Mouse (Mus musculus) heart, embryonic 16.5 days (tissue): ENCODE data around the gene Prdx2. TPM values are rescaled to one million over a fixed set of nuclear protein-coding genes. Genes with fewer than 3 reads are reported as not detected.
A peak's percentile ranks its signal among the peaks of the same experiment; 100 is the strongest.

Experiments used
- ATAC-seq: fragments of 200-750 bp; cut with Nextera tagmentation; replicated peaks from 2 replicates; pipeline ENCODE4 v1.8.0; 2017; ENCODE audit warnings: moderate number of reproducible peaks; ENCODE audit not compliant: insufficient read depth, low FRiP score; ENCODE audit errors: extremely low read depth
- H3K27ac ChIP-seq: fragments of 300-500 bp; sonication (generic); 2 replicates; pipeline ENCODE4 v1.5.1; 2014; ENCODE audit warnings: mild to moderate bottlenecking, low read length, control low read depth, moderate library complexity
- H3K27me3 ChIP-seq: fragments of 300-500 bp; sonication (generic); 2 replicates; pipeline ENCODE4 v1.6.1; 2014; ENCODE audit warnings: low read length, mixed read lengths; ENCODE audit not compliant: control insufficient read depth, insufficient read depth
- H3K36me3 ChIP-seq: fragments of 300-500 bp; sonication (generic); 2 replicates; pipeline ENCODE4 v1.6.1; 2014; ENCODE audit not compliant: control insufficient read depth, insufficient read depth
- H3K4me1 ChIP-seq: fragments of 300-500 bp; sonication (generic); 2 replicates; pipeline ENCODE4 v1.6.1; 2014; ENCODE audit warnings: low read length, mixed read lengths; ENCODE audit not compliant: control insufficient read depth, insufficient read depth
- H3K4me2 ChIP-seq: fragments of 300-500 bp; sonication (generic); 2 replicates; pipeline ENCODE4 v1.6.1; 2014; ENCODE audit warnings: low read depth, mild to moderate bottlenecking, control low read depth, low read length
- H3K4me3 ChIP-seq: fragments of 300-500 bp; sonication (generic); 2 replicates; pipeline ENCODE4 v1.5.1; 2014; ENCODE audit warnings: mild to moderate bottlenecking, control low read depth, low read length
- H3K9ac ChIP-seq: fragments of 300-500 bp; sonication (generic); 2 replicates; pipeline ENCODE4 v1.6.1; 2014; ENCODE audit warnings: low read length, control low read depth
- H3K9me3 ChIP-seq: fragments of 300-500 bp; sonication (generic); replicated peaks from 2 replicates; pipeline ENCODE4 v1.6.1; 2016; ENCODE audit warnings: low read length; ENCODE audit not compliant: control insufficient read depth
- WGBS: fragments of 180-500 bp; shearing (Covaris S2); extraction: QIAGEN DNeasy Blood & Tissue Kit; methylation state at CpG from one replicate; pipeline ENCODE4 v1.1.7; 2014; 5-methylcytosine and 5-hydroxymethylcytosine counted together
- polyA plus RNA-seq: library from polyadenylated mRNA; unstranded; fragments of >200 nt; fragmentation: Nextera tagmentation; extraction: Ambion mirVana; gene quantifications from 2 replicates; pipeline ENCODE4 v1.2.1, GENCODE M21; 2015

Gene Prdx2
- polyA plus RNA-seq, 1 experiment from 2014 or later, result 591 TPM

DNA sequence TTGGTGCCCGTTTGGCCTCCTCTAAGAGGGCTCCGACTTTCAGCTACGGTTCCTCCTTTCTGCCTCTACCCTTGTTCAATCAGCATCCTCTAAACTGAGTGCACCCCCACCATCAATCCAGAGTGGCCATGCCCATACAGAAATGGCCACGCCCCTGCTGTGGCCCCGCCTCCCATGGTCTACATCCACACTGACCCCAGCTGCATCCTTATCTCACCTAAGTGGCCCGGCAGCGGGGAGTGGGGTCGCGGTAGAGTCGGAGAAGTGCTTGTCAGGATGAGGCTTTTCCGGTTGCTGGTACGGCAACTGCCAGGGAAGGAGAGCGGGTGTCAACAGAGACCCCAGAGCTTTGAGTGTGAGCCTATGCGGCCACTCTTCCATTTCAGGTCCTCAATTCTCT, 33.9 kb upstream of the Prdx2 start:
- H3K27me3 ChIP-seq, result peaks cover 64% of the 10 kb centered on the region
- no peak; the same call in 1 of the 2 replicates for ATAC-seq
- H3K9ac ChIP-seq, result no peak overlapping the region
- H3K9me3 ChIP-seq, result no peaks in the 10 kb centered on the region
- H3K4me1 ChIP-seq, result peaks cover 4% of the 10 kb centered on the region; the same call in 1 of the 2 replicates
- no peak overlapping the region for H3K4me3 ChIP-seq
- 5% methylated on average over 14 of the region's 14 CpGs for WGBS
- no peaks in the 10 kb centered on the region for H3K36me3 ChIP-seq
- no peak overlapping the region for H3K27ac ChIP-seq
- H3K4me2 ChIP-seq, result no peak overlapping the region

DNA sequence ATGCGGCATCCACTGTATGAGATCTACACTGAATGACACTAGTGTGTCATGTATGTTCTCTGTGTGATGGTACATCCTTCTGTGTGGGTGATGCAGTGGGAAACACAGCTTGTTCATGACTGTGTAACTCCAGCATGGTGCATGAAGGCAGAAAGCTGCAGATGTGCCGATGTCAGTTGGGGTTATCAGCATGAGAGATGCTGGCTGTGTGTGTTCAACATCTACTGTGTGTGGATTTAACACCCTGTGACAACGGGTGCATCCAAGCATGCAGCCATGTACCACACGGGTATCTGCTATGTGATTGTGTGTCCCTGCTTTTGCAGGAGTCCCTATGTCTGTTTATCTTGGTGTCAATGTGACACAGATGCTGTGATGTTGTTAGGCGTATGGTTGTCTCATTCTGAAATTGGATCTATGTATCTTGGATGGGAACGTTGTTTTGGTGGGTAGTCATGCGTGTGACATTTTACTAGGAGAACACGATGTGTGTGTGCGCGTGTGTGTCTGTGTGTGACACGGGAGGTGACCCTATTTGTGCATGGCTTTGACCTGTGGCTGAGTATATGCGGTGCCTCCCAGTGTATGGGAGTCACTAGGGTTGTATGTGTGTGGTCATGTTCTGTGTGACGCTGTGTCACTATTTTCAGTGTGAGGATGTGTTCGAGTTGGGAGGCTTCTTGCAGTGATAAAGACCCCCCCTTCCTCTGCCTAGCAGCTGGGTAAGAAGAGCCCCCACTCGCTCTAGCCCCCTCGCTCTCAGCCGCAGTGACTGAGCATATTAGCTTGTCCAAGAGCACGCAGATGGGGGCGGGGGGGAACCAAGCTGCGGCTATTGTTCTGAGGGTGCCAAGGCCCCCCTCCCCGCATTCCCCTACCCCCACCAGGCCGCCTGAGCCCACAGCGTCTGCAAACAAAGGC, 33.1 kb upstream of the Prdx2 start:
- H3K9me3 ChIP-seq, result no peaks in the 10 kb centered on the region
- H3K36me3 ChIP-seq, result no peaks in the 10 kb centered on the region
- H3K4me2 ChIP-seq, result peak overlapping the region; percentile 70
- 24% methylated on average over 23 of the region's 23 CpGs for WGBS
- ATAC-seq, result no peak
- H3K9ac ChIP-seq, result peak overlapping the region; percentile 37; the same call in 1 of the 2 replicates
- H3K4me3 ChIP-seq, result peak overlapping the region; percentile 48
- peaks cover 62% of the 10 kb centered on the region for H3K27me3 ChIP-seq
- no peak overlapping the region for H3K27ac ChIP-seq
- peaks cover 4% of the 10 kb centered on the region; the same call in 1 of the 2 replicates for H3K4me1 ChIP-seq

DNA sequence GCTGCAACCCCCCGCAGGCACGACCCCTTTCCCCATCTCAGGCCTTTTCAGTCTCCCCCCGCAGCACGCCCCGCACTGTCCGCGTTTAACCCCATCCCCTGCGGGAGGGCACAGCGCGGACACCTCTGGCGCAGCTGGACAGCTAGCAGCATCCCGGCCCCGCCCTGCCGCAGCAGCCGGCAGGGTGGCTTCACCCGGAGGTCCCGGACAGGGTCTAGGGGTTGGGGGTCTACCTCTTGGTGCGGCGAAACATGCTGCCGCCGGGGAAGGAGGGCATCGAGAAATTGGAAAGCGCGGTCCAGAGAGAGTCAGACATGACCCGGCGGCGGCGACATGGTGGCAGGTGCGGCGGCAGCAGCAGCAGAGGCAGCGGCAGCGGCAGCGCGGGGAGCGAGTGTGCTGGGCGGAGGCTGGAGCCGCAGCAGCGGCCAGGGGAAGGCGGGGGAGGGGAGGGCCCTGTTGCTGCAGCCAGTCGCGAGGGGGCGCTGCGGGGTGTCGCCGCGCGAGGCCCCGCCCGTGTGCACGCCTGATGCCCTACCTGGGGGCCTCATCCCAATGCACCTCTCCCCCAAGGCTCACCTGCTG, 32.3 kb upstream of the Prdx2 start, which contains the start of gene Mast1:
Mast1 (minus strand) TSS at position 398 of the 585 bp plus-strand sequence.
- peaks cover 4% of the 10 kb centered on the region; the same call in 1 of the 2 replicates for H3K4me1 ChIP-seq
- H3K9me3 ChIP-seq, result no peaks in the 10 kb centered on the region
- peaks cover 60% of the 10 kb centered on the region for H3K27me3 ChIP-seq
- H3K36me3 ChIP-seq, result no peaks in the 10 kb centered on the region
- H3K4me3 ChIP-seq, result peak within 1 kb of the TSS; percentile 48
- peak within 1 kb of the TSS; percentile 37; the same call in 1 of the 2 replicates for H3K9ac ChIP-seq
- WGBS, result under 1% methylated on average over 43 of the region's 50 CpGs
- H3K27ac ChIP-seq, result no peak within 1 kb of the TSS
- peak within 1 kb of the TSS; percentile 70 for H3K4me2 ChIP-seq
- no peak for ATAC-seq

DNA sequence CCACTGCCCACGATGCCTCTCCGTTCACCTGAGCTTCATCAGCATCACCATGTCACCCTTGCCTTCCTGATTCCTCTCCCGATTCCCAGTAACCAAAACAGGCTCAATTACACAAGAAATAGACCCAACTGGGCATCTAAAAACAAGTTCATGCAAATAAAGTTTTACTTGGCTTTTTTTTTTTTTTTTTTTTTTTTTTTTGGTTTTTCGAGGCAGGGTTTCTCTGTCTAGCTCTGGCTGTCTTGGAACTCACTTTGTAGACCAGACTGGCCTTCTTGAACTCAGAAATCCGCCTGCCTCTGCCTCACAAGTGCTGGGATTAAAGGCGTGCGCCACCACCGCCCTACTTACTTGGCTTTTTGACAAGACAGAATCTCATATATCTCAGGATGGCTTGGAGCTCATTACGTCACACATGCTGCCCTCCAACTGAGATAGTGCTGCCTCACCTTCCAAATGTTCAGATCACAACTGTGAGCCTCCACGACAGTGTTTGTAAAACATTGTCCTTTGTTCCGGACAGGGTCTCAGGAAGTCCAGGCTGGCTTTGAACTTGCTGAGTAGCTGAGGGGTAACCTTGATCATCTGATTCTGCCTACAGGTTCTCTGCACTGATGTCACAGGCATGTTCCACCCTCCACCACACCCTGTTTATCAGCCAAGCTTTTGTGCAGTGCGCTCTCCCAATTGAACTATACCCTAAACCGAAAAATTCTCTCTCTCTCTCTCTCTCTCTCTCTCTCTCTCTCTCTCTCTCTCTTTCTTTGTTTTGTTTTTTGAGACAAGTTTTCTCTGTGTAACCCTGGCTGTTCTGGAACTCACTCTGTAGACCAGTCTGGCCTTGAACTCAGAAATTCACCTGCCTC, 31.5 kb upstream of the Prdx2 start:
- Histone ChIP-seq H3K9ac (no peak overlapping the region), H3K4me1 (peaks cover 4% of the 10 kb centered on the region; the same call in 1 of the 2 replicates), H3K27me3 (peaks cover 57% of the 10 kb centered on the region), H3K36me3 (no peaks in the 10 kb centered on the region), H3K9me3 (no peaks in the 10 kb centered on the region), H3K4me3 (peak overlapping the region; percentile 48; the same call in 1 of the 2 replicates), H3K27ac (no peak overlapping the region), H3K4me2 (peak overlapping the region; percentile 70; the same call in 1 of the 2 replicates)
- 62% methylated on average over 13 of the region's 13 CpGs for WGBS
- ATAC-seq, result no peak

DNA sequence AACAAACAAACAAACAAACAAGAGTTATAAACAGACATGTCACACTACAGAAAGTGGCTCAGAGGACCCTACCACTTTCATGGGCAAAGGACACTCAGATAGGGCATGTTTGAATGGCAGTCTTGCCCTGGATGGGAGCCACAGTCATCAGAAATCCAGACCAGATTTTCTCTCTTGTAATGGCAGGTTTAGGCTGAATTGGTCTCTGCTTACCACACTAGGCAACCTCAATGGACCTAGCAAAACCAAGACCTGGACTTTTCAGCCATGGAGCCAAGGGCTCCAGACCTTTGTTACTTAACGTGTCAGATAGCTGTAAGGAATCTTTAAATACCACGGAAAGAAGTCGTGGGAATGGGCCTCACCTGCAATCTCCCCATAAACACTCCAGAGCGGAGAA, 25.7 kb upstream of the Prdx2 start:
- peaks cover 5% of the 10 kb centered on the region for H3K4me1 ChIP-seq
- H3K27ac ChIP-seq, result no peak overlapping the region
- no peak overlapping the region for H3K9ac ChIP-seq
- no peak overlapping the region for H3K4me2 ChIP-seq
- 27% methylated on average over 4 of the region's 4 CpGs for WGBS
- no peaks in the 10 kb centered on the region for H3K9me3 ChIP-seq
- ATAC-seq, result no peak
- no peaks in the 10 kb centered on the region for H3K36me3 ChIP-seq
- H3K27me3 ChIP-seq, result peaks cover 52% of the 10 kb centered on the region
- H3K4me3 ChIP-seq, result no peak overlapping the region

DNA sequence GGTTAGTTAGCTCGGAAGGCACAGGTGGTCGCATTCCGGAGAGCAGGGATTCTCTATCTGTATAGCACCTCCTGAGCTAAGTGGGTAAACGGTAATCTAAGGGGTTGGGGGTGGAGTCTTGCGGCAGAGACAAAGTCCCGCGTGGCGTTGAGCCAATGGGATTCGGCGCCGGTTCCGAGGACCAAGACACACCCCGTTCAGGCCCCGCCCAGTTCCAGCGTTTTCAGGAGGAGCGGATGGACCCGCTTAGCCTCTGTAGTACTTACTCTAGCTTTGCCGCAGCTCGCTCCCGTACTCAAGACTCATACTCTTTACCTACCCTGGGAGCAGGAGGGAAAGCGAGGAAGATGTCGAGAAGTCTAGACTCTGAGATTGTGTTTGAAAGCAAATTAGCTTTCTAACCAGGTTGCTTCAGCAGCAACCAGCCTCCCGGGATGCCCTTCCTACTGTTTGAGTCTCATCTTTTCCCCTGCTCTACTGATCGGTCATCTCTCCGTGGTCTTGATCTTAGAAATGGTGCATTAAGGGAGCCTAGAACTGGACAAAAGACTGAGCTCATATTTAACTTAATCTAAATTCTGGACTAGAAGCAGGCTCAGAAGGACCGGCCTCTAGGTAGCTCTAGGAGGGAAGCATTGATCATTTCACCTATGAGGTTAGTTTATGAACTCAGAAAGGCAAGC, 24.8 kb upstream of the Prdx2 start:
- no peak overlapping the region for H3K9ac ChIP-seq

DNA sequence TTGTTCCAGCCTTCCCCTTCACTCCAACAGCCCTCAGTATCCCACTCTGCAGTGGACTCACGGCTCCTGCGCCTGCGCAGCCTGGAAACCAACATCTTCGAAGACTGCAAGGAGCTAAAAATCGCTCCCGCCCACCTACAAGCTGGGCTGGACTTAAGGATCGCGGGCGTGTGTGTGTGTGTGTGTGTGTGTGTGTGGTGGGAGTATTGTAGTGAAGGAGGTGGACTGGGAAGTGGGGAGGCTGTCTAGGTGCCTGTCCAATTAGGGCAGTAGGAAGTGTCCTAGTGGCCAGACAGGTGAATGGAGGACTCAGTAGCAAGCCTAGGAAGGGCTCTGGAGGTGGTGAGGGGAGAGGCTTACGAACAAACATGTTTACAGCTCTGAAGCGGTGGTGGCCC, 24.2 kb upstream of the Prdx2 start:
- peak overlapping the region; percentile 47; the same call in 1 of the 2 replicates for H3K4me3 ChIP-seq
- no peaks in the 10 kb centered on the region for H3K9me3 ChIP-seq
- ATAC-seq, result no peak
- no peak overlapping the region for H3K27ac ChIP-seq
- H3K4me2 ChIP-seq, result no peak overlapping the region
- no peaks in the 10 kb centered on the region for H3K36me3 ChIP-seq
- no peak overlapping the region for H3K9ac ChIP-seq
- H3K27me3 ChIP-seq, result peaks cover 59% of the 10 kb centered on the region
- 10% methylated on average over 11 of the region's 11 CpGs for WGBS
- H3K4me1 ChIP-seq, result peaks cover 5% of the 10 kb centered on the region

More for the DNA sequence above, 24.8 kb upstream of the Prdx2 start:
- Histone ChIP-seq H3K4me2 (no peak overlapping the region), H3K9me3 (no peaks in the 10 kb centered on the region), H3K4me1 (peaks cover 5% of the 10 kb centered on the region), H3K4me3 (no peak overlapping the region), H3K27me3 (peaks cover 53% of the 10 kb centered on the region), H3K27ac (no peak overlapping the region), H3K36me3 (no peaks in the 10 kb centered on the region)
- no peak for ATAC-seq
- WGBS, result 4% methylated on average over 26 of the region's 26 CpGs
